Mouse (Mus musculus): Measurements from ENCODE around the gene Tstd2. TPM values are rescaled to one million over a fixed set of nuclear protein-coding genes. Genes with fewer than 3 reads are reported as not detected.
A peak's percentile ranks its signal among the peaks of the same experiment; 100 is the strongest.

The Tstd2 gene
- polyA plus RNA-seq, 1 experiment from 2014 or later: 36.5 TPM

GRCm38 (mm10) chr4:46092429-46093076 lies 45.9 kb downstream of the Tstd2 start:
- peaks cover 29% of the 10 kb centered on the region for H3K4me1 ChIP-seq (replicated peaks)
- no peak overlapping the region for H3K27ac ChIP-seq (replicated peaks)
- no peak overlapping the region for H3K4me2 ChIP-seq
- ATAC-seq (ENCODE audit: low read depth): no peak
- H3K9ac ChIP-seq: no peak overlapping the region
- H3K9me3 ChIP-seq: no peaks in the 10 kb centered on the region
- H3K36me3 ChIP-seq: no peaks in the 10 kb centered on the region
- no peaks in the 10 kb centered on the region for H3K27me3 ChIP-seq
- H3K4me3 ChIP-seq: no peak overlapping the region
- WGBS: 93% methylated on average over 5 of the region's 5 CpGs

DNA sequence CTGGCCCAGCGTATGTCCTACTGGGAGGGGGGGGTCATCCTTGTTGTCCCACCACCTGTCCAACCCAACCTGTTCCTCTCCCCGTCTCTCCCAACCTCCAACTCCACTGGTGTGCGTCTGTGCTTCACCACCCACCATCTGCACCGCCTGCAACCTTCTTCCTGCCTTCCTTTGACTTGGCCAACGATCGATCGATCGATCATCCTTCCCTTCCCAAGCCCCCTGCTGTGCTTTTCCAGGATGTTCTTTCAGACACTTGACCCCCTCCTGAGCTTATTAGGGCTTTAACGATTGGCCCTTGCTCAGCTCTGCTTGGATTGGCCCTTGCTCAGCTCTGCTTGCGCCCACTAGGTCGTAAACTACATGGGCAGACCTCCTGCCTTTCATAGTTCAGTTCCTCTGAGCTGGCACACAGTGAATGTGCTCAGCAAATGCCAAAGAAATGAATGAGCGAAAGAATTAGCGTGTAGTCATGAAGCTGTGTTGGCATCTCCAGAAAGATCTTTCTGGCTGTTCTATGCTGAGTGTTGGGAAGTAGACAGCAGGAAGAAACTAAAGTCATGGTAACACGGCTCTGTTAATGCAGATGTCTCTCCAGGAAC lies 48.9 kb downstream of the Tstd2 start:
- Histone ChIP-seq H3K4me3 (no peak overlapping the region), H3K36me3 (no peaks in the 10 kb centered on the region), H3K9me3 (no peaks in the 10 kb centered on the region), H3K27ac (replicated peaks) (no peak overlapping the region), H3K27me3 (no peaks in the 10 kb centered on the region), H3K9ac (no peak overlapping the region), H3K4me2 (no peak overlapping the region), H3K4me1 (replicated peaks) (peaks cover 34% of the 10 kb centered on the region)
- 38% methylated on average over 14 of the region's 14 CpGs for WGBS
- ATAC-seq (ENCODE audit: low read depth): no peak

DNA sequence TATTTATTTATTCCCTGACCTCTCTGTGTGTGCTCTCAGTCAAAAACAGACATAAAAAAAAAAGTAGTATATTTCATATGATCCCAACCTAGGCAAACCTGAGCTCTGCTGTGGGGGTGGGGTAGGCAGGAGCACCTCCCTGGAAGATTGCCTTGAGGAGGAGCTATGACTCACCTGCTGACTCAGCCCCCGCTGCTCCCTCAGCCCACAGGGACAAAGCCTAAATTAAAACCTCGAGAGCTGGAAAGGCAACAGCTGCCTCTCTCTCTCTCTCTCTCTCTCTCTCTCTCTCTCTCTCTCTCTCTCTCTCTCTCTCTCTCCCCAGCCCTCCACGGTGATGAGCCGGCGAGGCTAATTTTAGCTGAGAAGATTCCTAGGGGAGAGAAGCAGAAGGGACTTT lies 50.6 kb downstream of the Tstd2 start:
- no peaks in the 10 kb centered on the region for H3K36me3 ChIP-seq
- H3K9ac ChIP-seq: no peak overlapping the region
- WGBS: 14% methylated on average over 5 of the region's 5 CpGs
- H3K4me3 ChIP-seq: no peak overlapping the region
- ATAC-seq (ENCODE audit: low read depth): no peak
- no peak overlapping the region for H3K4me2 ChIP-seq
- no peak overlapping the region for H3K27ac ChIP-seq (replicated peaks)
- H3K4me1 ChIP-seq (replicated peaks): peaks cover 27% of the 10 kb centered on the region
- no peaks in the 10 kb centered on the region for H3K9me3 ChIP-seq
- no peaks in the 10 kb centered on the region for H3K27me3 ChIP-seq

DNA sequence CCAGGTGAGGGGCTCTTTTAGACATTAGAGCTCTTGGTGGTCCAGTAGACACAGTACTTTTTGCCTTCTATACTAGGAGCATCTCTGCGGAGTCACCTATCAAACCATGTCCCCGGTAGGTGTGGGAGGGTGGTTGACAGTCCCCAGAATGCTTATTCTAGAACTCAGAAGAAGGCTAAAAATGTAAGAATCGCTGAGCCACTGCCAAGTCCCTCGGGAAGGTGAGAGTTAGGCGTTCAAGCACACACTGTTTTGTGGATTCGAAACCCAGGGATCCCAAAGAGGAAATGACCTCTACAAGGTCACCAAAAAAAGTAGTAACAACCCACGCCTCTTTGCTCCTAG lies 51.1 kb downstream of the Tstd2 start:
- H3K9ac ChIP-seq: no peak overlapping the region
- no peak overlapping the region for H3K4me2 ChIP-seq
- H3K36me3 ChIP-seq: no peaks in the 10 kb centered on the region
- ATAC-seq (ENCODE audit: low read depth): no peak
- no peak overlapping the region for H3K27ac ChIP-seq (replicated peaks)
- WGBS: 82% methylated on average over 7 of the region's 7 CpGs
- no peak overlapping the region for H3K4me3 ChIP-seq
- no peaks in the 10 kb centered on the region for H3K27me3 ChIP-seq
- peaks cover 27% of the 10 kb centered on the region for H3K4me1 ChIP-seq (replicated peaks)
- H3K9me3 ChIP-seq: no peaks in the 10 kb centered on the region

- peaks cover 27% of the 10 kb centered on the region for H3K4me1 ChIP-seq (replicated peaks)
- no peak overlapping the region for H3K4me2 ChIP-seq
- no peaks in the 10 kb centered on the region for H3K36me3 ChIP-seq
- H3K9ac ChIP-seq: no peak overlapping the region
- H3K4me3 ChIP-seq: no peak overlapping the region
- H3K27me3 ChIP-seq: no peaks in the 10 kb centered on the region
- WGBS: 82% methylated on average over 17 of the region's 18 CpGs
- no peak for ATAC-seq (ENCODE audit: low read depth)
- no peak overlapping the region for H3K27ac ChIP-seq (replicated peaks)
- no peaks in the 10 kb centered on the region for H3K9me3 ChIP-seq
Observed at GRCm38 (mm10) chr4:46086718-46087426, 51.6 kb downstream of the Tstd2 start.

GRCm38 (mm10) chr4:46085223-46085811 lies 53.2 kb downstream of the Tstd2 start:
- Histone ChIP-seq H3K4me3 (no peak overlapping the region), H3K27me3 (no peaks in the 10 kb centered on the region), H3K9me3 (no peaks in the 10 kb centered on the region), H3K4me2 (no peak overlapping the region), H3K27ac (replicated peaks) (peak overlapping the region; percentile 61), H3K4me1 (replicated peaks) (peaks cover 27% of the 10 kb centered on the region), H3K36me3 (no peaks in the 10 kb centered on the region), H3K9ac (no peak overlapping the region)
- ATAC-seq (ENCODE audit: low read depth): peak; percentile 51
- 37% methylated on average over 9 of the region's 9 CpGs for WGBS

DNA sequence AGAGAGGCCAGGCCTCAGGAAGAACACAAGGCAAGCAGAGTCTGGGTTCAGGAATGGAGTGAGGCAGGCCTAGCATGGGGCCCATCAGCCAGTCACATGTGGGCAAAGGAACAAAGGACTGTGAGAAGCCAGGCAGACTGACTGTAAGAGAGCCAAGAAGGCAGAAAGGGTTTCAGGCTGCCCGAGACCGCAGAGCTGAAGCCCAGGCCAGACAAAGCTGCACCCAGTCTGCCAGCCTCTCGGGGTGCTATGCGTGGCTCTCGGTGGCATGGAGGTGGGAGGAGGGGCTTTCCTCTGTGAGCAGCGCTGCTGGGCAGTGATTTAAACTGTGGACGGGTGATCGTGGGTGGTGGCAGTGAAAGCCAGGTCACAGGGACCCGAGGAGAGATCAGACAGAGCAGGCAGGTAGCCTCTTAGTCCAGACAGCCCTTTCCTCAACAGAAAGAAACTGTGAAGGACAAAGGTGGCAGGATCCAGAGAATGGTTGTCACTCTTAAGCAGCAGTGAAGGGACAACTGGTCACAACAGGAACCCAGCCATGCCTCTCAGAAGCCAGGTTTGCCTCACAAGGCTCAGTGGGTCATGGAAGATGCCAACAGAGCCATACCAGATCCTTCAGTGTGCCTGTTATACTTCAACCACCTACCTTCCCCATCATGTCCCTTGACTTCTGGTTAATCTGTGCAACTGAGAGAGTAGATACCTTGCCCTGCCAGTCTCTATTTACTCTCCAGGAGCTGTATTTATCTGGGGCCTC lies 53.9 kb downstream of the Tstd2 start:
- no peak for ATAC-seq (ENCODE audit: low read depth)
- H3K9ac ChIP-seq: 0 out of 2 replicates have a peak overlapping the region, but pooled peaks have one; percentile 5
- 57% methylated on average over 9 of the region's 9 CpGs for WGBS
- H3K4me1 ChIP-seq (replicated peaks): peaks cover 27% of the 10 kb centered on the region
- no peaks in the 10 kb centered on the region for H3K27me3 ChIP-seq
- H3K36me3 ChIP-seq: no peaks in the 10 kb centered on the region
- H3K27ac ChIP-seq (replicated peaks): peak overlapping the region; percentile 61
- H3K9me3 ChIP-seq: no peaks in the 10 kb centered on the region
- no peak overlapping the region for H3K4me2 ChIP-seq
- H3K4me3 ChIP-seq: no peak overlapping the region

DNA sequence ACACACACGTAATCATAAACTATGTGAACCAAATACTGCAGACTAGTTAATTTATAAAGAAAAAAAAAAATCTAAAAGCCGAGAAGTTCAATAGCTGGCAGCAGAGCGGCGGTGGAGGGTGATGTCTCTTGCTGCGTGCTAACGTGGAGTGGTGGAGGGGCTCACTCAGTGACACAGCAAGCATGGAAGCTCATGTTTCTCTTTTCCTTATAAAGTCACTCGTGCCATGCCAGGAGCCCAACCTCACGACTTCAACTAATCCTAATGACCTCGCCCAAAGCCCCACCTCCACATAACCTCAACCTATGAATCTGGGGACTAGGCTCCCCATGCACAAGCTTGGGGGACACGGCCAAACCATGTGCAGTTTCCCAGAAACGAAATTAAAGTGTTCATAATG lies 55.9 kb downstream of the Tstd2 start:
- no peak overlapping the region for H3K9ac ChIP-seq
- H3K27ac ChIP-seq (replicated peaks): no peak overlapping the region
- peaks cover 23% of the 10 kb centered on the region for H3K4me1 ChIP-seq (replicated peaks)
- no peaks in the 10 kb centered on the region for H3K27me3 ChIP-seq
- no peak for ATAC-seq (ENCODE audit: low read depth)
- 84% methylated on average over 11 of the region's 11 CpGs for WGBS
- no peak overlapping the region for H3K4me2 ChIP-seq
- H3K4me3 ChIP-seq: no peak overlapping the region
- H3K36me3 ChIP-seq: no peaks in the 10 kb centered on the region
- H3K9me3 ChIP-seq: no peaks in the 10 kb centered on the region

DNA sequence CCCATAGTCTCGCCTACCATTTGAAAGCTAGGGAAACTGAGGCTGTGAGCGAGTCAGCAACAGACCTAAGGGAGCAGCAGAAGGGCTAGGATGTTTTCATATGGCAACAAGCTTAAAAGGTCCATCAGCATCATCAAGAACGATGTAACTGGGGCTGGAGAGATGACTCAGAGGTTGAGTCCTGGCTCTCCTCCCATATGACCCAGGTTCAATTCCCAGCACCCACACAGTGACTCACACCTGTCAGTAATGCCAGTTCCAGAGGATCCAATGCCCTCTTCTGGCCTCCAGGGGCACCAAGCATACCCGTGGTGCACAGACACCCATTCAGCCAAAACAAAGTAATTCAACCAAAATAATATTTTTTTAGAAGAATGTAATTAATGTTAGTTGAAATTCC lies 58.2 kb downstream of the Tstd2 start:
- H3K4me1 ChIP-seq (replicated peaks): peaks cover 13% of the 10 kb centered on the region
- no peak overlapping the region for H3K4me3 ChIP-seq
- H3K27me3 ChIP-seq: no peaks in the 10 kb centered on the region
- WGBS: 89% methylated on average over 4 of the region's 4 CpGs
- H3K9ac ChIP-seq: no peak overlapping the region
- H3K36me3 ChIP-seq: no peaks in the 10 kb centered on the region
- H3K4me2 ChIP-seq: no peak overlapping the region
- H3K9me3 ChIP-seq: no peaks in the 10 kb centered on the region
- H3K27ac ChIP-seq (replicated peaks): no peak overlapping the region
- no peak for ATAC-seq (ENCODE audit: low read depth)

- ATAC-seq (ENCODE audit: low read depth): no peak
- WGBS: 59% methylated on average over 2 of the region's 2 CpGs
- no peaks in the 10 kb centered on the region for H3K27me3 ChIP-seq
Observed at GRCm38 (mm10) chr4:46076892-46077291, 61.6 kb downstream of the Tstd2 start.

DNA sequence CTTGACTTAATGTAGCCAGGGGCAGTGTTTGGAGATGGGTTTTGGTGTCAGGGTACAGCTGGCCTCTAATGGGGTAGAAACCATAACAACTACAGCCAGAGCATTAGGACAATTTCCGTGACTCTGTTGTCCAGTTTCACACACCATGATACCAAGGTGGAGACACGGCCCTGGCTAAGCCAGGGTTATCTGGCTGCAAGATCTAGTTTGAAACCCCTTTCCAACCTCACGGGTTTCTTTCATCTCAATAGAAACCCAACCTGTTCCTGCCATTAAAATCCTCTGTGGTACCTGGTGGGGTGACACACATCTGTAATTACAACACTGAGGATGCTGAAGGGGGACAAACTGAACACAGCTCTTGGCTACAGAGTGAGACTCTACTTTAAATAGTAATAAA lies 62.8 kb downstream of the Tstd2 start:
- H3K27ac ChIP-seq (replicated peaks): no peak overlapping the region
- H3K27me3 ChIP-seq: no peaks in the 10 kb centered on the region
- H3K9me3 ChIP-seq: no peaks in the 10 kb centered on the region
- no peak for ATAC-seq (ENCODE audit: low read depth)
- no peaks in the 10 kb centered on the region for H3K36me3 ChIP-seq
- 87% methylated on average over 3 of the region's 3 CpGs for WGBS
- H3K9ac ChIP-seq: no peak overlapping the region
- no peak overlapping the region for H3K4me2 ChIP-seq
- H3K4me1 ChIP-seq (replicated peaks): no peaks in the 10 kb centered on the region; the same call in 1 of the 2 replicates
- no peak overlapping the region for H3K4me3 ChIP-seq

More at GRCm38 (mm10) chr4:46076892-46077291, 61.6 kb downstream of the Tstd2 start:
- no peaks in the 10 kb centered on the region for H3K36me3 ChIP-seq
- H3K27ac ChIP-seq (replicated peaks): no peak overlapping the region
- H3K9me3 ChIP-seq: no peaks in the 10 kb centered on the region
- H3K4me3 ChIP-seq: no peak overlapping the region
- no peaks in the 10 kb centered on the region; the same call in 1 of the 2 replicates for H3K4me1 ChIP-seq (replicated peaks)
- H3K4me2 ChIP-seq: no peak overlapping the region
- no peak overlapping the region for H3K9ac ChIP-seq

- H3K4me2 ChIP-seq: no peak overlapping the region
- no peaks in the 10 kb centered on the region for H3K27me3 ChIP-seq
- 64% methylated on average over 4 of the region's 4 CpGs for WGBS
- no peak overlapping the region for H3K27ac ChIP-seq (replicated peaks)
- H3K9ac ChIP-seq: no peak overlapping the region
- H3K4me3 ChIP-seq: no peak overlapping the region
- no peak for ATAC-seq (ENCODE audit: low read depth)
- H3K4me1 ChIP-seq (replicated peaks): peaks cover 6% of the 10 kb centered on the region; the same call in 1 of the 2 replicates
- no peaks in the 10 kb centered on the region for H3K9me3 ChIP-seq
- no peaks in the 10 kb centered on the region for H3K36me3 ChIP-seq
Observed at GRCm38 (mm10) chr4:46073736-46074135, 64.8 kb downstream of the Tstd2 start.

Data from neural tube, embryonic 13.5 days (tissue).